Mouse (Mus musculus) olfactory bulb, adult 2 months (tissue): ENCODE results near the gene Ptprg.

Experiments
- CTCF ChIP-seq: fragments of 200-500 bp; IDR thresholded peaks from 2 replicates; pipeline ENCODE4 v1.5.1; 2012; ENCODE audit warnings: low read depth, mild to moderate bottlenecking, low read length, moderate library complexity; ENCODE audit not compliant: insufficient read depth
- POLR2A ChIP-seq: fragments of 200-500 bp; IDR thresholded peaks from 2 replicates; pipeline ENCODE4 v1.6.1; 2012; ENCODE audit warnings: mild to moderate bottlenecking, low read depth, low read length, moderate library complexity; ENCODE audit not compliant: insufficient read depth

DNA sequence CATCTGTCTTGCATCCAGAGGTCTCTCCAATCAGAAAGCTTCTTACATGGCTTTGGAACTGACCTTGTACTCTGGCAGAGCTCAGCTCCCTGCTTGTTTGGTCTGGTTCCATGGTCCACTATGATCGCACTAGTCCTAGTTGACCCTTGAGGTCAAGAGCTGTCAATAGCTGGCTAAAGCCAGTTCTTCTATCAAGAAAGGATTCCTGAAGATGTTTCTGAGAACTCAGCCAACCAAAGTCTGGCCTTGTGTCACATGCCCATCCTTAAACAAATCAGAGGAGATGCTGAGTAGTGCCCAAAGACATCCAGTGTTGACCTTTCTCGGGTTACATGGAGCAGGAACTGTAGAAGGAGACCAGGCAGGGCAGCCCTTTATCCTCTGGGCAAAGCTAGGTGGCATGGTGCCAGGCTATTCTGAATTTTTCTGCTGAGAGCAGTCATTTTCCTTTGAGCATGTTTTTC, 559.2 kb downstream of the Ptprg start:
- TF ChIP-seq POLR2A (no peak), CTCF (no peak)
